Mouse (Mus musculus) ovary, postnatal 14 days (tissue): ENCODE results near the gene Afap1l2.

Experiments used
- DNase-seq: peaks from one replicate; pipeline ENCODE4 v3.0.0; 2022; ENCODE audit warnings: low spot score

Afap1l2 gene

DNA sequence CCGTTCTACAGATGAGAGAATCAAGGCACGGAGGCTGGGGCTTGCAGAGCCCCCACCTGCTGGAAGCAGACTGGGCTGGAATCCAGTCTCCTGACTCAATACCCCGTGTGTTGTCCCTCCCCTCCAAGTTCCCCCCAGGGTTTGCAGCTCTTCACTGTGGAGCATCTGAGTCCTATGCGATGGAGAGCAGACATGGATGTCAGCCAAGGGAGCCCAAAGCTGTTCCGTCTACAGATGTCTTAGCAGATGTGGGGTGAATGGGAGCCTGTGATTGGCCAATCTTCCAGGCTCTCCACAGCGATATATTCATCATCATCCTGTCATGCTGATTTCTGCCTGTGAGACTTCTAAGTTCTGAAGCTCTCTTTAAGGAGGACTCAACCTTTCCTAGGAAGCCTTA, 130.7 kb downstream of the Afap1l2 start:
- DNase-seq: no peak

DNA sequence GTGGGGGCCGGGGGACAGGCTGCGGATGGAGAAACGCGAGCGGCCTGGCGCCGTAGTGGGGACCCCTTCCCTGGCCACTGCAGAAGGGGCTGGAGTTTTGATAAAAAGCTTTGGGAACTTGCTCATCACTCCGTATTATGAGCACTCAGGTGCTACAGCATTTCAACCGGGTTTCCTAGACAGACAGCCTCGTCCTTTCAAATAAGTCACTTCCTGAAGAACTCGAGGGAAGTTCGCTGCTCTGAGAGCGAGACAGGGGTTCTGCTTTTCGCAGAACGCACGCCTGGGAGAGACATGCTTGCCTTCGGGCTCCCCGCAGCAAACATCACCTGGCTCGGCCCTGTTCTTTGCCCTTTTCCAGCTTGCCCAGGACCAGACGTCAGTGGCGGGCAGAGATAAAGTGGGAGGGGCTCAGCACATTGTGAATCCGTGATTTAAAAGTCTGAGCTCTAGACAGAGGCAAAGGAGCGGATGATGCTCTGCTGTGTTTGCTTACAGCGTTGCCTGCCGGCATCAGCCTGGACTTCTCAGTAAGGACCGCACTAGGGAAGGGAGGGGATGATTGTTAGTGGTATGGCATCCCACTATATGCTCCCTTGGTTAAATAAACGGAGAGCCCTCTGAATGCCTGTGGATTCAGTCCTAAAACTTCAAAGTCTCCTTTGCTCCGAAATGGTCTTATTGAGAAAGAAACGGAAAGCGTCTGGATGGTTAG, 133.3 kb downstream of the Afap1l2 start:
- no peak for DNase-seq

DNA sequence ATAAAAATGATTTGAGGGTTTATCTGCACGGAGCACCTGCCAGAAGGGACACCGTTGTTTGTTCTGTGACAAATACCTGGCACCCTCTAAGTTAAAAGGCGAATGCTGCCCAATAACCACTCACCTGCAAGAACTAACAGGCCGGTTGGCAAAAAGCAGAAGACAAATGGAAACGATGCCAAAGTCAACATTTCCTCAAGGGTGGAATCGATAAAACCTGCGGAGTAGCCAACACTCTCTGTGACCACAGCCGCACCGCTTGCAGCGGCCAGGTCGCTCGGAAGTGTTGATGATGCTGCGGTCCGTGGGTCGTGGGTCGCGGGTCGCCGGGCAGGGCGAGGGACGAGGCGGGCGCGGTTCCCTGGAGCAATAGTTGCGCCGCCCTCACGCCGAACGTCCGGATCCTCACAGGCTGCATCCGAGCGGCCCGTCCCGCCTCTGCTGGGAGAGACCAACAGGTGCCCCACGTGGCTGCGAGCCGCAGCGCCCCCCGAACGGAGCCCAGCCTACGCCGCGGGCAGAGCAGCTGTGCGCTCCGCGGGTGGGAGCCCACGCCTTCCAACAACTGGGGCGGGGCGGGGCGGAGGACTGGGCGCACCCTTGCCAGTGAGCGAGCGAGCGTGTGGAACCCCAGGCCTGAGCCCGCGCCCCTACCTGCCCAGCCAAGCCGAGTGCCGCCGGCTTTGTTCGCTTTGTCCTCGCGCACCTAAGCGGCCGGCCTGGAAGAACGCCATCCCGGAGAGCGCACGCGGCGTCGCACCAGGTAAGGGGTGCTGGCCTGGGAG, 134.0 kb downstream of the Afap1l2 start, which contains the start of gene Vwa2:
Gene Vwa2 (plus strand): TSS at position 434 of the 785 bp plus-strand sequence.
- no peak for DNase-seq

GRCm38 (mm10) chr19:56867701-56868100, 140.3 kb downstream of the Afap1l2 start:
- no peak for DNase-seq
